Mouse (Mus musculus): ENCODE data around the gene Gm1604a.
"Not testable (repeated sequence)": the region's sequence is repeated elsewhere in the genome, so short reads cannot be mapped to it uniquely, and the experiment has no call there.

- not testable (repeated sequence) for TF ChIP-seq CTCF, EP300 (IDR thresholded peaks at IDR 0.05; ENCODE audit: low read depth)
These were observed 59.2 kb downstream of the Gm1604a start for GRCm38 (mm10) chr17:7084523-7084922.
